Mouse (Mus musculus) retina, adult 2 months (tissue): Measurements from ENCODE around the gene Ehhadh.
"Not testable (repeated sequence)": the region's sequence is repeated elsewhere in the genome, so short reads cannot be mapped to it uniquely, and the experiment has no call there.

ENCODE experiments used
- DNase-seq: peaks from one replicate; pipeline ENCODE4 v3.0.0-alpha.2; 2012; ENCODE audit warnings: low read depth, low spot score

The Ehhadh gene

DNA sequence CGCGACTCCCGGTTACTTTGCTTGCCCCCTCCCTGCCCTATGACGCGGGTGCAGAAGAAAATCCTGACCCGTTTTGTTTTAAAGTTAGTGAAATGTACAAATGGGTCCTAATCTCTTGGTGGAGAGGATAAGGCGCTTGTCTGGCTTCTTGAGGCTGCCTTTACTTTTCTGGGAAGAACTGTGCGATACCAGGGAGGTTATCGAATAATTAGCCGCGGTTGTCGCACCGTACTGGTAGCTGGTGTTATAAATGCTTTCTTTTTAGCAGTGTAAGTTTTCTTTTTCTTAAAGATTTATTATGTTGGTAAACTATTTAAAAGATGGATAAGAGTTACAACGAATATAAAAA, 7.1 kb upstream of the Ehhadh start:
- no peak for DNase-seq

DNA sequence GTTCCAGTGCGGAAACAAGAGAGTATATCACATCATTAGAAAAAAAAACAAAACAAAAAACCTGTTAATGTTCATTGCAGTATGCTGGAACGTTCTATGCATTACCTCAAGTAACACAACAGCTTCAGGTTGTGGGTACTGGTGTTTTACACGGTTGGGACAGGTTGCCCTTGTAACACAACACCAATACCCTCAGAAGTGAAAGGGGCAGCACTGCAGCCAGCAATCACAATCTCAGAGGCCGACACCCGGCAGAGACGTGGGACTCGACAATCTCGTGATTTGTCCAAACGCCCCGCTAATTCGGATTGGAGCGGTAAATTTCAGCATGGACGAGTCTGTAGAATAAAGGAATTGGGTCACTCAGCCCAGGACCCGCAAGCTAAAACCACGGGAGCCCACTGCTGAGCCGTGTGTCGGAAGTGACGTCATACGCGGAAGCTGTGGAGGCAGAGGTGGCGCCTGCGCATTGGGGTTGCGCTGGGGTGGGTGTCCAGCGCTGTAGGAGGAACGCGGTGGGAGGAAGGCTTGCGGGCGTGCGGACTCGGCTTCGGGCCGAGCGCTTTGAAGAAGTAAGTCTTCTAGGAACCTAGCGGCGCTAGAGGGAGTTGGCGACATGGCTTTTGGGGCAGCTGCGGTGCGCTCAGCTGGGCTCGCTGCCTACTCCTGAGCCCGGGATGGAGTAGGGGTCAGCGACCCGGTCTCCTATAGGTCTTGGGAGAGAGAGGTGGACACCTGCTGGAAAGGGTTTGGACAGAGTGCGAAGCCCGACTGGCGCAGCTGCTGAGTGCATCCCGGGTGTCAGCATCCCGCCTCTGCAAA, 6.5 kb upstream of the Ehhadh start, which contains the start of gene Map3k13:
Gene Map3k13, plus strand, starts transcription at position 472 of the 822 bp plus-strand sequence.
- DNase-seq, result peak; percentile 89

DNA sequence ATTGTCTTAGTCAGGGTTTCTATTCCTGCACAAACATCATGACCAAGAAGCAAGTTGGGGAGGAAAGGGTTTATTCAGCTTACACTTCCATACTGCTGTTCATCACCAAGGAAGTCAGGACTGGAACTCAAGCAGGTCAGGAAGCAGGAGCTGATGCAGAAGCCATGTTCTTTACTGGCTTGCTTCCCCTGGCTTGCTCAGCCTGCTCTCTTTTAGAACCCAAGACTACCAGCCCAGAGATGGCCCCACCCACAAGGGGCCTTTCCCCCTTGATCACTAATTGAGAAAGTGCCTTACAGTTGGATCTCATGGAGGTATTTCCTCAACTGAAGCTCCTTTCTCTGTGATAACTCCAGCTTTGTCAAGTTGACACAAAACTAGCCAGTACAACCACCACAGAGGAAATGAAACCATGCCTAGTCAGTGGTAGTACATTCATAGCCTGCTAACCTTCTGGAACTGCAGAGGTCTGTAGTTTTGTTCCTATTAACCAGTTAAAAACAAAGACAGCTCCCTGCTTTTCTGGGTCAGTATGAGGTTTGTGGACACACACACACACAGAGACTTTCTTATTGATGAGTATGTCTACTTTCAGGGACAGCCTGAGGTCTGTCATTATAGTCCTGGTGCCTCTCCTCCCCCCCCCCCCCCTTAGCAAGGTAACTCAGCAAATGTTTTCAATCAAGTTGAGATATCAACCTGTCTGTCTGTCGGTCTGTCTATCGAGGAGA, 5.6 kb upstream of the Ehhadh start:
- not testable (repeated sequence) for DNase-seq

DNA sequence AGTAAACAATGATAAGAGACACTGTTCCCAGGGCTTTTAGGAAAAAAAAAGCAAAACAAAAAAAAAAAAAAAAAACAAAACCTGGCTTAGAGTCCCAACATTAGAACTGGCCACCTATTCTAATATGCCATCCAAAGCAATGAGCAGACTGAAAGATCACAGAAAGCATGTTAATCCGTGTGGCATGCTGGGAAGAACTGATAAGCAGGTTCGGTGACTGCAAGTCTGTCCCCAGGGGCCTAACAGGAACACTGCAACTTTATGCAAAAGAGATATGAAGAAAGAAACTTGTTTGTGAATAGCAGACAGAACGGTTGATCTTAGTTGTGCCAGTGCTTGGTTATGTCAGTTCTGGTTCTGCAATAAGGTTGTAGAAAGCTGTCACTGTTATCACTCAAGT, 4.2 kb upstream of the Ehhadh start:
- DNase-seq, result no peak

DNA sequence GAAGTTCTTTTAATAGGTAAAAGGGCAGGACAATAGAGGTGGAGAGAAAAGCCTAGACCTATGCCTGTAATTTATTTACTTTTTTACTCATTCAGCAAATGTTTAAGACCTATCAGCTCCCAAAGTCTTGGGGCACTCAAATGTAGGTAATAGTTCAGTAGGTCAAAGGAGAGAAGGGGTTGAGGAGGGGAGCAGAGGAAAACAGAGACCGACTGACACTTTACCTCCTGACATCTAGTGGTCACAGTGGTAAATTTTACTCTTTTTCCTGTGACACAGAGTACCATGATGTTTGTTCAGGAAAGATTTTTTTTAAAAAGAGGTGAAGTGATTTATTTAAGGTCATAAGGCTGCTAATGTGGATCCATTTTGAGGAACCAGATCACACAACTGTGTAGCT, 2.9 kb upstream of the Ehhadh start:
- no peak for DNase-seq

DNA sequence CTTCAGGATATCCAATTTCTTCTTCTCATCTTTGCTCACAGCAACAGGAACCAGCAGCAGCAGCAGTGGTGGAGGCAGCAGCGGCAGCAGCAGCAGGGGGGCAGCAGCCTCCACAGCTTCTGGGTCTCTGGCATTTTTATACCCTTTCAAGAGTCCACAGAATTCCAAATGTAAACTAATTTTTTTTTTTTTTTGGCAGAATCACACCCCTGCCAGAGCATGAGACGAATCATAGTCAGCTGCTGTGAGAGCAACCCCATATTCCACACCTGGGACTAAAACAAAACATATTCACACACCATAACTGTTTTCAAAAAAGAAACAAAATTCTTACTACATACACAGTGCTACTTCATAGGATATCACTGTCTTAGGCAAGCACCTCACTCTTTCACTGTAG, 1.6 kb upstream of the Ehhadh start:
- DNase-seq, result no peak

DNA sequence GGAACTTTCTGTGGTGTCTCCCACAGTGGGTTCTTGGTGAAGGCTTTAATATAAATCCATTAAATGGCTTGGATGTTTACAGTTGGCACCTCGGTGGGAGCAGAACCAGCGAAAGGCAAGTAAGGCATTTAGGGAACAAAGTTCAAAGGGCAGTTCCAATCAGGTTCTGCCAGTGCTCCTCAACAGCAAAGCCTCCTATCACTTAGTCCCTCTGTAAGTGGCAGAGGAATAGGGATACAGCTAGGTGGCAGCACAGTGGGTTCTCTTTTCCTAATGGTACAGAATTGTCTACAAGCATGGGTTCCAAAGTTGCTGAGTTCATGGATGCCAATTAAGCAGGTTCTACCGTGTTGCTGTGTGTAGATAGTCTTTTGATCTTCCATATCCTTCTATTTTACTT, 974 bp upstream of the Ehhadh start:
- DNase-seq, result no peak

DNA sequence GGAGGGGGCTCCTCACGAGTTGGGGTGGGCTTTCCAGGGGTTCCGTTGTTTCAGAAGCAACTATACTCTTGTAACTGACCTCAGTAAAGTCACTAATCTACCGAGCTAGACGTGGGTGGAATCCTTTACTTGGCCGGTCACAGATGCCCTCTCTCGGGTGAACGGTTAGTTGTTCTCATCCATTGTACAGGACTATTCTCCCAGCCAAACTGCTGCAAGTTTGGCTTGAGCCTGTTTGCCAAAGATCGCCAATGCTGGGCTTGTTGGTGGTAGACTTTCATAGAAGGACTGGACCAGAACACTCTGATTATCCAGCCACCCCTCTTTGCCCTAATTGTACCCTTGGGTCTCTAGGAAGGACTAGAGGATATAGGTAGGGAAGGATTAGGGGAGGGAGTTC, 1.3 kb downstream of the Ehhadh start:
- DNase-seq, result no peak

DNA sequence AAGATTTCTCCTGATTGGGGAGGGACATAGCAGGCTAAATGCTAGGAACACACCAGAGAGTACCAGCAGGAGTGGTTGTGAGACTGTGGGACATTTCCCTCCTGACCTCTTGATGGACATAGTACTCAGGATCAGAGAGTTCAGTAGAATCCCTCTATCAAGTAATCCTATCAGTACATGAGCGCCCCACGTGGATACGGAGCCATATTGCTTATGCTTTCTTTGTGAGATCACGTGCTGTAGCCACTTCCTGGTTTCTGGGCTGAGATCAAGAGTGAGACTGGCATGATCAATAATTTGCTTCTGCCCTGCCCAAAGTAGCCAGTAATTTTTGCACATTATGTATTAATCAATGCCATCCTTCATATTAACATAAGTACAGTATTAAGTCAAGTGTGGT, 2.6 kb downstream of the Ehhadh start:
- DNase-seq, result no peak

DNA sequence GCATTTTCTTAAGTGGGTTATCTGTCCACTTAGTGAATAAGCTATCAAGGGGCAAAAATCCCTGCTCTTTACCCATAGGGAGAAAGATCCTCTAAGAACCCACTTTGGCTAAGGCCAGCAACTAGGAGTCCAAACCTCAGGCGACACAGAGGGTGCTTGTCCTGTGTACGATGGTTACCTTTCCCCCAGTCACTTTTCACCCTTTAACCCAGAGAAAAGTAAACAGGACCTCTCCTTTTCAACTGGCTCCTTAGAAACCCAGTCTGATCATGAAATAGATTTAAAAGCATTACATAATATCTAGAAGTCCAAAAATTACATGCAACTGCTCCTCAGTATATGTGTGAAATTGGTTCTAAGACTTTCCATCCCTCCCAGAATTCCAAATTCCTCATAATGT, 4.8 kb downstream of the Ehhadh start:
- DNase-seq, result no peak

DNA sequence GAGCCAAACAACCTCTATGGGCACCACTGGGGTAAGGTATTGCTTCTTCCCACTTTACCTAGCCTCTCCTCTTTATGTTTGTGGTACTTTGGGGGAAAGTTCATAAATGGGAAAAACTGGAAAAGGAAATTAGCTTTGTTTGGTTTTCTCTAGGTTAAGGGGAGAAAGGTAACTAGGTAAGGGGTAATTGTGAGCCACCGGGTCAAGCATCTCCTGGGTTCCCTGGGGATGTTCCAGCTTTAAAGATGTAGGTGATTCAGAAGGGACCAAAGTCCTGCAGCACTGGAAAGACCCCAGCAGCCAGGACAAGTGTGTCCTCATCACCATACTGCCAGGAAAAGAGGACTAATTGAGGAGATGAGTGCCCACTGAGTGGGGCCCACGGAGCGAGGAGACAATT, 5.7 kb downstream of the Ehhadh start:
- DNase-seq, result no peak

DNA sequence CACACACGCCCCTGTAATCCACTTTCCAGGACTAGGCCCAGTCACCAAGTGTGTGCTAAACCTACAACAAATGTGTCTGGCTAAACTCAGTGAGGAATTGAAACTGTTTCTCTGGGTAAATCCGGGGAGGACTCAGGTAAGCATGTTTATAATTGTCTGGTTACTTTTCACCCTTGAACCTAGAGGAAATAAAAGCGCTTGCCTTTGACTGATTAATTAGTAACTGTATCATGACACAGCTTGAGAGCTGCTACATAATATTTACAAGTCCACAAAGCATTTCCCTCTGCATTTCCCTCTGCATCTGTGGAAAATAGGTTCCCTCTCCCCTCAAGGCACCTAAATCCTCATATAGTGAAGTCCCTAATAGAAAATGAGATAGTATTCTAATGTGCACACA, 6.3 kb downstream of the Ehhadh start:
- DNase-seq, result no peak

DNA sequence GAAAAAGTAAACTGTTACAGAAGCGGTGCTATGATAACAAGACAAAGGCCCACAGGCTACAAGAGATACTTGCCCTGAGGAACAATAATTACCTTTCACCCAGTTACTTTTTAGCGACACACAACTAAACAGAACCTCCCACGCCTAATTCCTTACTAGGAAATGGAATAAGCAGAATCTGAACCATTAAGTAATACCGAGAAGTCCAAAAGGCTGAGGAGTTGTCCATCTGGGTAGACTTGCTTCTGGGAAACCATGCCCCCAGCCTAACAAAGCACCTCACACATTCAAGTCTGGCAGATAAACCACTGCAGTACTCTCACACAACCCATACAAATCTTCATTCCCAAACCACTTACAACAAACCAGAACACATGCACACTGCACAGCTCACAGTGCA, 8.5 kb downstream of the Ehhadh start:
- no peak for DNase-seq

DNA sequence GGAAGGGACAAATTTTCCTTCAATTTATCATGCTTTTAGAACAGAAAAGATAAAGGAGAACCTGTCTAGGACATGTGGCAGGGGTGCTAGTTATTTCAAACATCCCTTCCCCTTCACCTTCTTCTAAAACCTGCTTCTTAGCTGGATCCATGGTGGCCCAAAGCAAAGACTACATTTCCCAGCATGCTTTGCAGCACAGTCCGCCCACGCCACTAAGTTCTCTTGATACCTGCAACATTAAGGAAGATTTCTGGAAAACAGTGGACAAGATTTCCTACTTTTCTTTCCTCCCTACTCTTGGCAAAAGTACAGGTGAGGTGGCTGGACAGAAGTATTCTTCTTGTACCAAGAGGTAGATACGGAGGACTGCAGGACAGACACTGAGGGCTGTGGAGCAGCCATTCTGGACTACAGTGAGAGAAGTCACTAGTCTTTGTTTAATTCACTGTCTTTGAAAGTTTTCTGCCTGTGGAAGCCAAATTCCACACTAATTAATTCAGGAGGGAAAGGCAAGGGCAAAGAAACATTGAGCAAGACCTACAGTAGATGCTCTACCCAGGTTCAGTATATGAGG, 9.2 kb downstream of the Ehhadh start:
- no peak for DNase-seq

DNA sequence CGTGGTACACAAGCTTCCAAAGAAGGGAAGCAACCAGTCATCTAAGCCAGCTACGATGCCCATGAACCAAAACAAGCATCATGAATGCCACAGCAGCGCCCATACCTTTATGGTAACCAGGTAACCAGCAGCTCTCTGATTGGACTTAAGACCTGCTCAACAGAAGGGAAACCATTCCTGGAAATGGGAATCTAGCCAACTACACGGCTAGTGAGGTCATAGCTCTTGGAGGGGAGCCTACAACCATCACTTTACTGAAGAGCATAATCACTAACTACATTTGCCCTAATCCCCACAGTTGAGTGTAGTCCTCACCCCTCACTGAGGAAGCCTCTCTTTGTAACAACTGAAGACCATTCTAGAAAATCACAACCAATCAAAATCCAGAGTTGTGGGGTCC, 12.9 kb downstream of the Ehhadh start:
- DNase-seq, result no peak

DNA sequence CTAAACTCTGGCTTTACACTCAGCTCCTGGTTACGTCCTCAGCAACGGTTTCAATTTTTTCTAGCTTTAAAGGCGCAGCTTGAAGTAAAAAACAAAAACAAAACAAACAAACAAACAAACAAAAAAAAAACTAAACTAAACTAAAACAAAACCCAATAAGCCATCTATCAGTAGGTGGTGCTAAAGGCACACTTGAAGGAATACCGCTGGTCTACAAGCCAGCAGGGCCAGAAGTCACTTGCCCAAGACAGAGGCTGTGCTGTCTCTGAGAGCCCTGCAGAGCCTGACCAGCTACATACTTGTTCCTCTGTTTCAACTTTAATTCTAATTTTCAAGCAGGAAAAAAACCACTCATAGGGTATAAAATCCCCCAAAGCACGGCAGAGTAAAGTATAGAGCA, 17.9 kb downstream of the Ehhadh start:
- DNase-seq, result no peak

DNA sequence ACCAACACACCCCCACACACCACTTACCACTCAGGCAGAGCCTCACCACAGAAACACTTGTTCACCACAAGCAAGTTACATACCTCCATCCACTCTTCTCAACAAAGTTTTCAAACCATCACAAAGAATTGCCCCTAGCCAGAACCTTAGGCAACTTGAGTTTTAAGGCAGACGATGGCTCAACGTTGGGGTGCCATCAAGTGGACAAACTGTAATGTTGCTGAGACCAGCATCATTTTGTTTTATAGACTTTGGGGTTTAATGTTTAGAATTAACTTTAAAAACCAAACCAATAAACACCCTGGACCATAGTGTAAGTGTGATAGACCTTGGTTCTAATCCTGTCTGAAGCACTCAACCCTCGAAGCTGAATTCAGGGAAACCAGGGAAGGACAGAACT, 19.4 kb downstream of the Ehhadh start:
- DNase-seq, result no peak

DNA sequence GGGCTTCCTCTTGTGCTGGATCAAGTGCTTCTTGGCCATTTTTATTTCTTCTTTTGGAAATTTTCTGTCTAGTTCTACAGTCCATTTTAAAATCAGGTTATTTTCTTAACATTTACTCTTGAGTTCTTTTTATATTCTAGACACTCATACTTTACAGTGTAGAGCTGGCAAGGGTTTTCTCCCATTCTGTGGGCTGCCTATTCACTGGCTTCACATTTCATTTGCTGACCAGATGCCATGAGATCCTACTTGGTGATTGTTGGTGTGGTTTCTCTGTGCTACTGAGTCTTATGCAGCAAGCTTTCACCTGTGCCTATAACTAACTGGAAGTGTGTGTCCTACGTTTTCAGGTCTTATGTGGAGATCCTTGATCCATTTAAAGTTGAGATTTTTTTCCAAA, 29.2 kb downstream of the Ehhadh start:
- no peak for DNase-seq

DNA sequence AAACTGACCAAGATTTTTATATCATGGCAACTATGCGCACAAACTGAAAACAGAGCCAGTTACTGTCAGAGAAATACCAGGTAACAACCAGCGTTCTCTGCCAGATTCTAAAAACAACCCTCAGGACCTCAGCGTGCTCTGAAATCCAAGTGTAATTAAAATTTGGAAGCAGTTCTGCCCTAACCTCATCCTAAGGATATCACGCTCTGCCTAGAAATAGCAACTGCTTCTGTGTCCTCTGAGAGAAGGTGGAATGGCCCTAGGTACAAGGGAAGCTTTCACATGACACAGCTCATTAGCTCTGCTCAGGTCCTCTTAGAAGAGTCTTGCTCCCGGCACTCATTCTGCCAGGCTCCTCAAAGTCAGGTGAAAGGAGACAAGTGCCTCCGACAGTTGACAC, 44.2 kb downstream of the Ehhadh start:
- peak; percentile 18 for DNase-seq

DNA sequence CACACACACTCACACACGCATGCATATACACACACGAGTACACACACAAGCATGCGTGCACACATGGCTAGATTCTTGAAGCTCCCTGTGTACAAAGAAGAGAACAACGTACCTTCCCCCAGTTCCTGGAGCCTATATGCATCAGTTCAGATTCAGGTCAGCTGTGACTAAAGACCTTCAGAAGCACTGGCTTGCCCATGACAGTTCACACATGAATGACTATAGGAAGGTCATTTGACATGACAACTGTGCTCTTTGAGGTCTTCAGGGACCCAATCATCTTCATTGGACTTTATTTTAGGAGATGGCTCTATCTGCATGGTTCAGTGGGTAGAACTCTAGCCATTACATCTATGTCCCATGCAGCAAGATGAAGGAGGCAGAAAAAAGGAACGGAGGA, 44.7 kb downstream of the Ehhadh start:
- DNase-seq, result peak; percentile 26

DNA sequence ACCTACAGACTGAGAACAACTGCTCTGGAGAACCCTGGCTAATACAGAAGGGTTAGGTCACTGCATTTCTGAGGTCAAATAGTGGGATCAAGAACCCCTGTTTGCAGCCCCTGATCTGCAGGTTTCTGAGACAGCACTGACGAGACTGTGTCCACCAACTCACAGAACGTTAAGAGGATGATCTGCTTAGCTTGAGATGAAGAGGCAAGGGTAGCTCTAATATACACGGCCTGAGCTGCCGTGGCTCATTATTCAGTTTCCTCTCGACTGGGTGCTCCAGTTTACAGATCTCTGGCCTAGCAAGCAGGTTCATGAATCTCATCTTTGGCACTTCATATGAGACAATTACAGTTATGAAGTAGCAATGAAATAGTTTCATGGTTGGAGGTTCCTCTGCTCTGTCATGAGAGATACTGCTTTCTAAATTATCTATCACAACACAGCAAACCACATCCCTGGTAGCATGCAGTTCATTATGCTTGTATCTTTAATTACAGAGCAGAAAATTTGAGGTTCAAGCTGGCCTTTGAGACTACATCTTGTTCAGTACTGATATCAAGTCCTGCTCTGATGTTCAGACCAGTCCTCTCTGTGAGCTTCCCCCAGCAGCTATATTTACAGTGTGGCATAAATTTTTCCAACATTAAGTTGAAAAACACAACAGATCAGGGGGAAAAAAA, 45.3 kb downstream of the Ehhadh start:
- DNase-seq, result peak; percentile 61

DNA sequence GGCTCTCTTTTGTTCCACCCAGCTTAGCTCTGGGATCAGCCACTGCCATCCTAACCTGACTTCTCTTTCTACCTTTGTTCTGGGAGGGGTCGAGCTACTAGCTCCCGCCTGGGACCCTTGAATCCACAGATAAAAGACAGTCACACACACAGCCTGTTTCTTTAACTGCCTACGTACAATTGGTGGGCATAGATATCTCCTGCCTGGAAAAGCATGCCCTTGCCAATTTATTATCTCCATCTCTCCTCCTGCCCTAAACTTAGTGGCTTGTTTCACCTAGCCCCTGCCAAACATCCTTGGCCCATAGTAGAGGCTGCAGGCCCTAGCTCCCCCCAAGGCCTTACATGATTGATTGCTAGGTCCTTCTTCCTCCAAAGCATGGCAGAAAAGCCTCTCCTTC, 46.1 kb downstream of the Ehhadh start:
- no peak for DNase-seq
